Mouse (Mus musculus) CH12.LX (cell line): ENCODE measurements around the gene Exosc2.

Experiments used
- CHD1 ChIP-seq: IDR thresholded peaks from 2 replicates; pipeline ENCODE4 v1.6.1; 2012; ENCODE audit warnings: low read depth, low read length, improper control_type of control experiment, inconsistent platforms
- CTCF ChIP-seq, 2 experiments: IDR thresholded peaks in 1 of 2; conservative IDR thresholded peaks in 1 of 2; 2 replicates each; pipeline ENCODE4 v1.5.1; 2011 to 2012; ENCODE audit warnings: low read depth in 2 of 2, low read length in 2 of 2, improper control_type of control experiment in 1 of 2, inconsistent platforms in 1 of 2, mild to moderate bottlenecking in 1 of 2, moderate library complexity in 1 of 2
- E2F4 ChIP-seq: IDR thresholded peaks from 2 replicates; pipeline ENCODE4 v1.6.1; 2011; ENCODE audit warnings: low read depth, low read length, improper control_type of control experiment; ENCODE audit not compliant: insufficient replicate concordance
- EP300 ChIP-seq: IDR thresholded peaks from 2 replicates; pipeline ENCODE4 v1.6.1; 2011; ENCODE audit warnings: low read length, improper control_type of control experiment
- MAX ChIP-seq: IDR thresholded peaks from 2 replicates; pipeline ENCODE4 v1.6.1; 2011; ENCODE audit warnings: low read length, improper control_type of control experiment
- MYC ChIP-seq: IDR thresholded peaks from 2 replicates; pipeline ENCODE4 v1.6.1; 2011; ENCODE audit warnings: low read depth, mild to moderate bottlenecking, improper control_type of control experiment, low read length
- PAX5 ChIP-seq: IDR thresholded peaks from 2 replicates; pipeline ENCODE4 v1.6.1; 2012; ENCODE audit warnings: low read length, inconsistent platforms, mixed read lengths
- POLR2A ChIP-seq: IDR thresholded peaks from 2 replicates; pipeline ENCODE4 v1.6.1; 2011; ENCODE audit warnings: low read depth, mild to moderate bottlenecking, improper control_type of control experiment, low read length
- RCOR1 ChIP-seq: conservative IDR thresholded peaks from 2 replicates; pipeline ENCODE4 v1.6.1; 2012; ENCODE audit warnings: low read depth, mild to moderate bottlenecking, inconsistent platforms, low read length, improper control_type of control experiment
- TBP ChIP-seq: conservative IDR thresholded peaks from 2 replicates; pipeline ENCODE4 v1.6.1; 2011; ENCODE audit warnings: low read depth, low read length, improper control_type of control experiment
- TCF12 ChIP-seq: IDR thresholded peaks from 2 replicates; pipeline ENCODE4 v1.6.1; 2014; ENCODE audit warnings: low read depth, mild to moderate bottlenecking, inconsistent platforms, low read length, improper control_type of control experiment
- USF2 ChIP-seq: conservative IDR thresholded peaks from 2 replicates; pipeline ENCODE4 v1.6.1; 2011; ENCODE audit warnings: low read depth, low read length, improper control_type of control experiment
- ZC3H11A ChIP-seq: IDR thresholded peaks from 2 replicates; pipeline ENCODE4 v1.6.1; 2012; ENCODE audit warnings: low read depth, mild to moderate bottlenecking, inconsistent platforms, low read length, improper control_type of control experiment

DNA sequence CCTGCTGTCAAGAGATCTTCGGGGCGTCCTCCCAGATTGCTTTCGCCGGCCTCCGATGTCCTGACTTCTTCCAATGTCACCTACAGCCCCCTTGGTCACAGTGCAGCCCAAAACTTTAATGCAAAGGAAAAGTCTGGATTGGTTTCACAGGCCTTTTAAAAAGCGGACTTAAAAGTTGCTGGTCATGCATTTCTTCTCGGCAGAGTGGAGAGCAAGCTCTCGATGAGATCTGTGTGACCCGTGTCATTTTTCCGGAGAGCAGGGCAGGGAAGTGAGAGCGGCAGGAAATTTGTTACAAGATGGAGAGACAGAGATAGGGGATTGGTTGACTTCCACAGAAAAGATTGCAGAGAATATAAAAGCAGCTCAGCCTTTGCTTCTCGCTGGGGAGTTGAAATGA, 18.5 kb downstream of the Exosc2 start:
- TF ChIP-seq POLR2A (no peak), RCOR1 (no peak), TBP (no peak), CTCF (conservative IDR thresholded peaks at IDR 0.05 in 1 of 2, IDR thresholded peaks at IDR 0.05 in 1 of 2; ENCODE audit: low read depth in 2 of 2, low read length in 2 of 2) (no peak), PAX5 (no peak), ZC3H11A (no peak), USF2 (no peak), MAX (no peak), EP300 (no peak), TCF12 (no peak), CHD1 (no peak), MYC (no peak), E2F4 (no peak)
